Mouse (Mus musculus): ENCODE data around the gene Dap. TPM values are rescaled to one million over a fixed set of nuclear protein-coding genes. Genes with fewer than 3 reads are reported as not detected.

The Dap gene
- total RNA-seq, 2 experiments from 2014 or later = 20.4 to 20.7 TPM

- intact Hi-C loops (cut with DNase I) = no loop called here
- DNase-seq (ENCODE audit: low spot score) = no peak
Observed at GRCm38 (mm10) chr15:31285695-31286094, 61.6 kb downstream of the Dap start.

GRCm38 (mm10) chr15:31292627-31293026 is 68.5 kb downstream of the Dap start:
- no peak for DNase-seq (ENCODE audit: low spot score)
- intact Hi-C loops (cut with DNase I) = no loop called here

- intact Hi-C loops (cut with DNase I) = no loop called here
- no peak for DNase-seq (ENCODE audit: low spot score)
Observed at GRCm38 (mm10) chr15:31294311-31294710, 70.2 kb downstream of the Dap start.

- intact Hi-C loops (cut with DNase I) = no loop called here
- no peak for DNase-seq (ENCODE audit: low spot score)
Observed at GRCm38 (mm10) chr15:31296882-31297776, 73.0 kb downstream of the Dap start.

DNA sequence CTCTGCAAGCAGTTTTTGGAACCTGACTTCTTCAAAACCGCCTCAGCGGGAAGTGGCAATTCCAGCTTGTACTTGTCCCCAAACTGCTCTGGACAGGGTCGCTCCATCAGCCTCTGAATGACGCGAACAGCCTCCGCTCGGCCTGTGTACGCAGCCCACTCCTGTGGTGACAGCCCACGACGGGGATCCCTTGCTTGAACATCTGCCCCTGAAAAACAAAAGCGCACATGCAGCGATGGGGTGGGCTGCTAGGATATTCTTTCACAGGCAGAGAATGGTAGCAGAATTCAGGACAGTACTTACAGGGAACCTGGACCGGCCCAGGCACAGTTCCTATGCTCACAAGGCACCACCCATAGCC is 73.6 kb downstream of the Dap start:
- DNase-seq (ENCODE audit: low spot score) = no peak
- intact Hi-C loops (cut with DNase I) = no loop called here

DNA sequence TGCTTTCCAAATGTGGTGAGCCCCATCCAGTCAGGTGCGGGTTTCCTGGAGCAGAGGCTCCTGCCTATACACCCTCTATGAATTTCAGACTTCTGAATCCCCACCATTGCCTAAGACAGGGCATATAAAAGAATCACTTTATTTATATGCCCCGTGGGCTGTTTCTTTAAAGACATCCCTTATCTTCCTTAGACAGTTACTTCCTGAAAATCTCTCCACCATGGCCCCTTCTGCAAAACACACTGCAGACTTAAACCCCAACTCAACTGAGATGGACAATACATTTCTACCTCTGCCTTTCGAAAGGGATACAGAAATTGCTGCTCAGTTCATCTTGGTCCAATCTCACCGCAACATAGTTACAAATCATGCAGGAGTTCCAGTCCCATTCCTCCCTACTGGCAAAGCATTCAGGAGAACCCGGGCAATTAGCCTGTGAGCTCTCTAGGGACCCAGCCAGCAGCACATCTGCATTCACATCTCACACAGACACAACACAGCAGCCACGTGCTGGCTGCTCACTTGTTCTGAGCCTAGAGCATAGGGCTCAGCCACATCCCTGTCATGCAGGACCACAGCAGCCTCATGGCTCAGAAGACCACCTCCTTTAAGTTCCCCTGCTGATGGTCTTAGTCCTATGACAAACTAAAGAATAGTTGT is 75.3 kb downstream of the Dap start:
- intact Hi-C loops (cut with DNase I) = no loop called here
- DNase-seq (ENCODE audit: low spot score) = no peak

DNA sequence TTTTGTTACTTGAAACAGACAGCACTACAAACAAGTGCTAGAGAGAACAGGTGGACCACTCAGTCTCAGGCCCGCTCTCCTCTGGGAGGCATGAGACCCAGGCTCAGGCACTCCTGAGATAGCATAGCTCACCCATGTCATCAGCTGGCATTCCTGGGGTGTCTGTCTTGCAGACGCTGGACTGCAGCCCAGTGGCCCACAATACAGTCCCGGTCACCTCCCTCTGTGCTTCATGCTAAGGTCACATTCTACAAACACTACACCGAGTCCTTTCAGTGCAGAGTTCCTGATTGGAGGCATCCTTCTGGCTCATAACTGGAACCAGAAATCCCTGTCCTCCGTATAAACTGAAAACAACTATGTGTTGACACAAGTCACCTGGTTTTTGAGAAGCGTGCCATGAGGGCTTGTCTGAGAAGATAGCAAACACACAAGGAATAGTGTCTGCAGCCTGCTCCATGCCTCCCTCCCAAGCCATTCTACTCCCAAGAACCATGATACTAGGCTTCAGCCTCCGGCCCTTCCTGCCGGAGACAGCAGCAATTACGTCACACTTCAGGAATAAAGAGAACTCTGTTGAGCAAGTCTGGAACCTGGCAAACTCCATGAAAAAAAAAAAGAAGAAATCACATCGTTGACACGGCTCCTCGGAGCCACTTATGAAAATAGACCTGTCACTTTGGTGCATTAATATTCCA is 78.3 kb downstream of the Dap start:
- peak; percentile 12 for DNase-seq (ENCODE audit: low spot score)
- intact Hi-C loops (cut with DNase I) = no loop called here

DNA sequence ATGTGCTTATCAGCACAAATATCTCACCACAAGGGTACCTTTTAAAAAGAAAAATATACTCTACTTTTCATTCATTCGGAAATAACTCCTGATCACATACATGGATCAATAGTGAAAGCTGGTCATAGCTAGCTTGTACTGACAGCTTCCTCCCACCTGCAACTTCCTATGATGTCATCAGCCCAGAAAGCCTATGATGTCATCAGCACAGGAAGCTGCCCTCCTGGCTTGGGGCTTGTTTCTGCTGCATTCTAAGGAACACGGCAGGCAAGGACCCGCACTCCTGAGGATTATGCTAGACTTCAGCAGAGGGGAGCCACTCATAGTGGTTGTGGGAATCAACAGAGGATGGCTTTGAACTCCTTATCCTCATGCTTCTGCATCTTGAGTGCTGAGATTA is 80.2 kb downstream of the Dap start:
- intact Hi-C loops (cut with DNase I) = no loop called here

GRCm38 (mm10) chr15:31305181-31305580 is 81.1 kb downstream of the Dap start:
- intact Hi-C loops (cut with DNase I) = no loop called here
- DNase-seq (ENCODE audit: low spot score) = no peak

More for the DNA sequence above, 80.2 kb downstream of the Dap start:
- no peak for DNase-seq (ENCODE audit: low spot score)

- no peak for DNase-seq (ENCODE audit: low spot score)
- intact Hi-C loops (cut with DNase I) = no loop called here
Observed at GRCm38 (mm10) chr15:31306726-31307125, 82.6 kb downstream of the Dap start.

DNA sequence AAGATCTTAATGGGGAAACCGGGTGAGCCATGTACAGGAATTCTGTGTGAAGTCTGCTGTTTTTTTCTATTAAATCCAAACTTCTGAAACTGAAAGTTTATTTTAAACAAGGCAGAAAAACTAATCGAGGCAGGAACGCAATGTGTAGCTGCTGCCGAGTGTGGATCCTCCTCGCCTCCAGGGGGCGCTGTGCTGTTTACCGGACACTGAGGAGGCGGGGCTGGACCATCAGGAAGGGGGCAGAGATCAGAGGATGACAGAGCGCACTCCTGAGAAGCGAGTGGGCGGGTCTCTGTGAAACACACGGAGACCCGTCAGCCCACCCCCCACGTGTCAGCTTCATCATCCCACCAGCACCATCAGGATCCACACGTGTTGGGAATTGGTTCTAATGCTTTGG is 85.4 kb downstream of the Dap start:
- intact Hi-C loops (cut with DNase I) = no loop called here
- DNase-seq (ENCODE audit: low spot score) = no peak

DNA sequence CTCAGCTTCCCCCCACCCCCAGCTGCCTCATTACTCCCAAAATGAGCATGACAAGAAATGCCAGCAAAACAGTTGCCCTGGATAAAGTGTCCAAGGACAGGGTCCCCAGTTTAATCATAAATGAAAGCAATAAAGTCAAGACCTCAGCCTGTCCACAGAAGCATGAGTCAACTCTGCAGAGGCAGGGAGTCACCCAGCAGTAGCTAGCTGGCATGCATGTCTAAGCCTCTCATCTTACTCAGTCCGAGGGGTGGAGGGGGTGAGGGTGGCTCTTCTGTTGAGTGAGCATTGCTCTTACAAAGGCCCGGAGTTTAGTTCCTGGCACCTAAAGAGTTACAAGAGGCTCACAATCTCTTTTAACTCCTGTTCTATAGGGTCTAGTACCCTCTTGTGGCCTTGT is 87.9 kb downstream of the Dap start:
- intact Hi-C loops (cut with DNase I) = no loop called here
- no peak for DNase-seq (ENCODE audit: low spot score)

GRCm38 (mm10) chr15:31315630-31316231 is 91.6 kb downstream of the Dap start:
- DNase-seq (ENCODE audit: low spot score) = peak; percentile 47
- intact Hi-C loops (cut with DNase I) = loop anchor here (1.0 to 2.0 kb wide), 5 partner anchors 49 to 271 kb away; no protein-coding TSS in a partner anchor

DNA sequence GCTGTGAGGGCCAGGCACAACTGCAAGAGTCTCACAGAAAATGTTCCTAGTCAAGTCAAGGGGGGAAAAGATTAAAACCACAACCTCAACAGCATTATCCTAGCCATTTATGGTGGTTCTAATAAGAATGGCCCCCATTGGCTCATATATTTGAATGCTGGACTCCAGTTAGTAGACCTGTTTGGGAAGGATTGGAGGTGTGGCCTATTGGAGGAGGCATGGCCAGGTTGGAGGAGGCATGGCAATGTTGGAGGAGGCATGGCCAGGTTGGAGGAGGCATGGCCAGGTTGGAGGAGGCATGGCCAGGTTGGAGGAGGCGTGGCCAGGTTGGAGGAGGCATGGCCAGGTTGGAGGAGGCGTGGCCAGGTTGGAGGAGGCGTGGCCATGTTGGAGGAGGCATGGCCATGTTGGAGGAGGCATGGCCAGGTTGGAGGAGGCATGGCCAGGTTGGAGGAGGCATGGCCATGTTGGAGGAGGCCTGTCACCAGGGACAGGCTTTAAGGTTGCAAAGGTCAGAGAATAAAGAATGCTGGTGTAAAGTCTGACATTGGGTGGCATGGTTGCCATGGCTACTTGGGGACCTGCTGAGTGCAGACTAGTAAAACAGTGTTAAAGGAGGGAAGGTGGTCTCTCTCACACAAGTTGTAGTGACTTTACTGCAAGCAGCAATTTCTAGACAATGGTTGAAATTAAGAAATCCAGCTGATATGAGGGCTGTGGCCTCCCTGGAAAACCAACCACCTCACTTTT is 93.1 kb downstream of the Dap start:
- intact Hi-C loops (cut with DNase I) = loop anchor here (2.0 kb wide), 1 partner anchor 48 kb away; no protein-coding TSS in a partner anchor
- DNase-seq (ENCODE audit: low spot score) = no peak

- intact Hi-C loops (cut with DNase I) = no loop called here
- DNase-seq (ENCODE audit: low spot score) = no peak
Observed at GRCm38 (mm10) chr15:31318158-31318955, 94.2 kb downstream of the Dap start.

DNA sequence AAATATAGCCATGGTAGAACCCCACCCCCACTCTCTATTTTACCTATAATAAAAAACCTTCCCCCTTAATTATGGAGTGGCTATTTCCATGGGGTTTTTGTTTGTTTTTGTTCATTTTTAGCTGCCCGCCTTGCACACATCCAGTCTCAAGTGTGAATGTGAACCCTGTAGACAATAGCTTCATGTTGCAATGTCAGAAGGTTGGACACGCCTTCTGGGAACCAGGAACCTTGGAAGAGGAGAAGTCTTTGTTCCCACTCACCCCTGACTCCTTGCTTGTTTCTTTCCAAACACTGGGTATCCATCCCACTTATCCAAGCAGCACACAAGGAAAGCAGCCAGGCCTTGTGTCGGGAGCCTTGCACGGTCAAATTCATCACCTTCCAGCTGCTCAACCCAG is 94.9 kb downstream of the Dap start:
- intact Hi-C loops (cut with DNase I) = no loop called here
- no peak for DNase-seq (ENCODE audit: low spot score)

DNA sequence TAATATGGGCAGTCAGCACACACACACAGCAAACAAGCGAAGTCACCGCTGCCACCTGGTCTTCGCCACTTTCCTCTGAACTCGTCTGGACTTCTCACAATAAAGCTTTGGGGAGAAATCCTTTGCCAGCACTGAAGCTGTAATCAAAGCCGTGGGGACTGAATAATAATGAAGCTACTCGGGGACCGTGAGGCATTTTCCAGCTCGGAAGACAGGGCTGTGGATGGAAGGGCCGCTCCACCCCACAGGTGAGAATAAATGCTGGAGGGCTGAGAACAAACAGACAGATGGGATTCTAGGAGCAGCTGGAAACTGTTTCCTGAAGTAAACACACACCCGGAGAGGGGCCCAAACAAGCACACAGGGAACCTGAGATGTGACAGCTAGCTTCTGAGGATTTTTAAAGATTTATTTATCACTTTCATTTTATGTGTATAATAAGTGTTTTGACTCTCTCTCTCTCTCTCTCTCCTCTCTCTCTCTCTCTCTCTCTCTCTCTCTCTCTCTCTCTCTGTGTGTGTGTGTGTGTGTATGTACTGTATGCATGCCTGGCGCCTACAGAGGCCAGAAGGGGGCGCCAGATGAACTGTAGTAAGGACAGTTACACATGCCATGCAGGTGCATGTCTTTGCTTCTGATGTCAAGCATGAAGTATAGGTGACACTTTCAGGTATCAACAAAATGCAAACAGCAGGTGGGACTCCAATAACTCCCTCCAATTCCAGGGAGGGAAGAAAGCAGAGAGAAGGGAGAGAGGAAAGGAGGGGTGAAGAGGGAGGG is 96.7 kb downstream of the Dap start:
- intact Hi-C loops (cut with DNase I) = no loop called here
- no peak for DNase-seq (ENCODE audit: low spot score)

DNA sequence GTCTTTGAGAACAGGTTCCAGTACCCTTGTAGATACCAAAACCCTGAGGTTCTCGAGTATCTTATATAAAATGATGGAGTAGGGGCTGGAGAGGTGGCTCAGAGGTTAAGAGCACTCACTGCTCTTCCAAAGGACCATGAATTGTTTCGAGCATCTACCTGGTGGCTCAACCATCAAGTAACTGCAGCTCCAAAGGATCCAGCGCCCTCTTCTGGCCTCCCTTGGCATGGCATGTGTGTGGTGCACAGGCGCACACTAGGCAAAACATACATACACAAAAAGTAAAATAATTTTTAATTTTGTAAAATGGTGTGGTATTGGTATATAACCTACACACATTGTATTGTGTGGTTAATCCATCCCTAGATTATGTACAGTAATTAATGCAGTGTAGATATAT is 99.6 kb downstream of the Dap start:
- no peak for DNase-seq (ENCODE audit: low spot score)

More for the DNA sequence above, 99.6 kb downstream of the Dap start:
- intact Hi-C loops (cut with DNase I) = no loop called here
